Mouse (Mus musculus) testis, postnatal 14 days (tissue): ENCODE measurements around the gene Zfp105.
A peak's percentile ranks its signal among the peaks of the same experiment; 100 is the strongest.

Experiments
- DNase-seq: peaks from one replicate; pipeline ENCODE4 v3.0.0; 2021; ENCODE audit warnings: low spot score

The Zfp105 gene

DNA sequence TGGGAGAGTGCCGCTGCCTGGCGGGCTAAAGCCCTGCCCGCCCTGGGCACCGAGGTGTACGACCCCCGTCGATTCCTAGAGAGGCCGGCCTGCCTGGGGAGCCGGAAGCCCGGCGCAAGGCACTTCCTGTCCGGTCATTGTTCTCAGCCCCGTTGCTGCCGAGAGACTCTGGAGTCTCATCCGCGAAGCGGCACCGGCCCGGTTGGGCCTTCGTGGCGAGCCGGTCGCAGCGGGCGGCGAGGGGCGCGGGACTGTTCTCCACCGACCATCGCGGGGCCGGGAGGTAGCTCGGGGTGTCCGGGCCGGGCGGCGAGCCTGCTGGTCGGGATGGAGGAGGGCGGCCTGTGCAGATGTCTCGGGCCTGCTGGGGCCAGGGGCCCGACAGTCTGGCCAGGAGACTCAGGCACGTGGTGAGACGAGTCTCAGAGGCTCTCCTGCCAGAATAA, at the start of gene Zfp105:
Gene Zfp105, plus strand, starts transcription at position 137 of the 446 bp plus-strand sequence.
- peak; percentile 87 for DNase-seq

GRCm38 (mm10) chr9:122874653-122875052, 48.2 kb upstream of the Zfp105 start:
- DNase-seq, result no peak

DNA sequence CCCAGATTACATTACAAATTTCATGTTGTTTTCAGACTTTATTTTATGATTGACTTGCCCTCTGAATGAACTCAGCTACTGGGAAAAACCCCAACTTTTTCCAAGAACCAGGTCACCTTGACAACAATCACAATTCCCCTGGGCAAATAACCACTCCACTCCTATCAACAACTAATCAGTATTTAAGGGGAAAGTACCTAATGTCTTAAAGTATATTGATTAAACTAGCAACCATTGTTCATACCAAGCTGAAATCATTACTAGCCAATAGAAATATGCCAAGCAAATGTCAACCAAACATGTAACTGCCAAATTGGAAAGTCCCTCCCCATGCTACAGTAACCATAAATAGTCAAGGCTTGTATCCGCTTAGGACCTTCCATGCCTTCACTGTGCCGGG, 47.7 kb upstream of the Zfp105 start:
- DNase-seq, result no peak

GRCm38 (mm10) chr9:122885385-122885784, 37.5 kb upstream of the Zfp105 start, which contains the start of gene Zkscan7:
Zkscan7 (plus strand) TSS chr9:122885685.
- no peak for DNase-seq

DNA sequence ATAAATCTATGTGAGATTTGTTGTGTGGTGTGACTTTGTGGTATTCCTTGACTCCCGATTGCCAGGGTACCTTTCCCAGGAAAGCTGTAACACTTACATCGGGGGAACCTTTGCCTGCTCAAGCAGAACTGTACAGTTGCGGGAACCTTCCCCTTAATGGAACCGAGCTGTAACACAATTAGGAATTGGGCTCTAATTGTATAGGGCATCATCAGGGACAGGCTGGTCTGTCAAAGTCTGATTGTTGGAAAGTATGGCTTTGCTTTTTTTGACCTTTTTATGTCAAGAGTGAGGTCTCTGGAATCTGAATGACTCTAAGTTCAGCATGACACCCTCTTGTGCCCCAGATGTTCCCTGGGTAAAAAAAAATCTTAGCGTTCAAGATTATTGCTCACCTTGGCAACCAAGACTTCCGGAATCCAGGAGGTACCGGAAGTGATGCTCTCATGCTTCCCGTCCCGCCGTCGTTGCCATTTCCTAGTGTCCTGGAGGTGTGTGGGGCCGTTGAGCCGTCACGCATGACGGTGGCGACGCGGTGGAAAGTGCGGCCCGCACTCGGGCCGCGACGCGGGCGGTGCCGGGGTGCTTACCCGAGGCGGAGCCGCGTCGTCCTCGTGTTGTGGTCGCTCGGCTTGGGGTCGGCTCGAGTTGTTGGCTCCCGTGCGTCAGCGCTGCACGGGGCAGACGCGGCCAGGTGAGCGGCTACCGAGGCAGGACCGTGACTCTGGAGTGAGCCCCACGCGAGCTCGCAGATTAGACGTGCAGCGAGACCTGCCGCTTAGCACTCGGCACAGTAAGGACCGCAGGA, 36.3 kb upstream of the Zfp105 start:
- peak; percentile 74 for DNase-seq

- DNase-seq, result no peak
Observed at GRCm38 (mm10) chr9:122901047-122901446, 21.8 kb upstream of the Zfp105 start.

DNA sequence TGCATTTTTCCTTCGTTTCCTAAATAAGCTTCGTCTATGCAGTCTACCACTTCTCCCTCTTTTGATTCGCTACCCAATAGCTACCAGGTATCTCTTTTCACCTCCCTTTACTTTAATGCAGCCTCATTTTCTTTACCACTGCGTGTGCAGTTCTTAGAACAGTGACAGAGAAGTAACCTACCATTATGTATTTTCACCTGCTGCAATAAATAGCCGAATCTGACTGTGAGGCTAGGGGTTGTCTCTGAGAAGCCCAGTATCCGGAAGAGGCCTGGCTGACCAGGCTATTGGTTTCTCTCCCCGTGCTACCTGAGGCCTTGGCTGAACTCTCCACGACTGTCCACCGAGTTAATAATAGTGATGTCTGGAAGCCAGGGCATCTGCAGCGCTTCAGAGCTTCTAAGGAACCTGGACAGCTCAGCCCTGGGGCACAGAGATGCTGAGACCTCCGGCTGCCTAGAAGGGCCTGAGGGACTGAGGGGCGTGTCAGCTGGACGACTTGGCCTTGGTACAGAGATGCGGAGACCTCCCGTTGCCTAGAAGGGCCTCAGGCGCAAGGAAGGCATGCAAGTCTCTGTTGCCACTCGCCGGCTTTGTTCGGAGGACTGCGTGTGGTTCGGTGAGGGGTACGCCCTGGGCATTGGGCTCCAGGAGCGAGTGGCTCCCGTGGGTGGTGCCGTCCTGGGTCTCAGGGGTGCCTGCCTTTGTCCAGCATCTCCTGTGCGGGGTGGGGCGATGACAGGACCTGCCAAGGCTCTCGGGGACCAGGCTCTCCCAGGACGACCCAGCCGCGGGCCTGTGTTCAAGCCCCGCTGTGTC, 19.9 kb upstream of the Zfp105 start:
- peak; percentile 85 for DNase-seq

- no peak for DNase-seq
Observed at GRCm38 (mm10) chr9:122922436-122922835, 436 bp upstream of the Zfp105 start.

DNA sequence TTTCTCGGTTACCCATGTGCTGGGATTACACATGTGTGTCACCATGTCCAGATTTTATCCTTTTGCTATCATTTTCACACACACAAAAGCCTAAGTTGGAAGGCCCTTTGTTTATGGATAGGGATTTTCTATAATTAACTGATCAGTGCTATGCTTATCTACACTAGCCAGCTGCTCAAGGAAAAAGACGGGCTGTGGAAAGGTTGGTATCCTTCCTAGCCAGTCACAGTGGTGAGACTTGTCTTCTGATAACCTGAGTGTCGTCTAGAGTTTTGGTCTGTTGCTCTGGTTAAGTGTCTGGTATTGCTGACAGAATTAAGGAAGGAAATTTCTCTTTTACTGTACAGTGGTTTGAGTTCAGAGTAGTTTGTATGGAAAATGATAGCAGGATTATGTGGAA, 6.0 kb downstream of the Zfp105 start:
- DNase-seq, result no peak

DNA sequence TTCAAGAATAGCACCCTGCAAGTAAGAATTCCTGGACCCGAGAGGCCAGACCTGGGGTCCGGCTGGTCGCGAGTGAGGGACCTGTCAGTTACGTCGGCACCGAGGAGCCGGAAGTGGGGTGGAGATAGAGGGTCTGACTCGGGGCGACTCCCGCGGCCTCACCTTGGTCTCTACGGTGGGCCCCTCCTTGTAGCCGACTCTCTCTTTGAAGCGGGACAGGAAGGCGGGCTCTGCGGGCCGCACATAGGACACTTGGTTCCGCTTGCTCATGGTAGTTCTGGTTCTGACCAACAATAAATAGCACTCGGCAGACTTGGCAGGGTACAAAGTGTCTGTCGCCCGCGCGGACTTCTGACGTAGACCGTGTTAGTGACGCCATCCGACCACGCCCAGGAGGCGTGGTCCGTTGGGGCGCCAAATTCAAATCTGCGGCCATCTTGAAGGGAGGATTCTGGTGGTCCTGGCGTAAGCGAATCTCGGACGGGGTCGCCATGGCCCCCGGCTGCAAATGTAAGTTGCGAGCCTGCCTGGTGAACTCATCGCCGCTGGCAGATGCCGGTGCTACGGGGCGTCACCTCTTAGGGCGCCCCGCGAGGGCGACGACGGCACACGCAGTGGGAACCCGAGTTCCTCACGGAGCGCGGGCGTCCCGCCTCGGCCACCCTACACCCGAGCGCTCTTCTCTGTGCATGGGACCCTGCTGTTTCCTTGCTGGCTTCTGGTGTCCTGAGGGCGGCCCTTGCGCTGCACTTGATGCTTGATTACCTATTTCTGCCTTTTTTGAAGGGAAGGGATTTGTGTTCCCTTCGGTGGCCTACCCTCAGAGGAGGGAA, 28.0 kb downstream of the Zfp105 start, which contains the start of the genes 1110059G10Rik and Kif15:
Gene 1110059G10Rik, minus strand, starts transcription at position 358 of the 833 bp plus-strand sequence.
Gene Kif15, plus strand, starts transcription at position 404 of the 833 bp plus-strand sequence.
- peak; percentile 92 for DNase-seq
